Mouse (Mus musculus): Measurements from ENCODE around the gene Hs3st4.

Gene Hs3st4

DNA sequence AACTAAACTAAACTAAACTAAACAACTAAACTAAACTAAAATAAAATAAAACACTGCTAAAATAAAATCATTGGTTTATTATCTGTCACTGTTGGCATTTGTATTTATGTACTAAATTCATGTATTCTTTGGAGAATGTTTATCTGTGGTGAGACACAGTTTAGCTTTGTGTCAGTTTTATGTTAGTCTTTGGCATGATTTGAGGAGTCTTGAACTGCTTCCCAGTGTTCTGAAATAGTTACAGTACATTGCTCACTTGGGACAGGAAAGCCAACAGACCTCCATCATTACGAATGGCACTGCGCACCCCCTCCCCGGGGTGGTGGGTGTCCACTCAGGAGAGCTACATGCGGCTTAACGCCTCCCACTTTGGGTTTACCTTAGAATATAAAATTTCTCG is 158.6 kb downstream of the Hs3st4 start:
- DNase-seq = no peak

DNA sequence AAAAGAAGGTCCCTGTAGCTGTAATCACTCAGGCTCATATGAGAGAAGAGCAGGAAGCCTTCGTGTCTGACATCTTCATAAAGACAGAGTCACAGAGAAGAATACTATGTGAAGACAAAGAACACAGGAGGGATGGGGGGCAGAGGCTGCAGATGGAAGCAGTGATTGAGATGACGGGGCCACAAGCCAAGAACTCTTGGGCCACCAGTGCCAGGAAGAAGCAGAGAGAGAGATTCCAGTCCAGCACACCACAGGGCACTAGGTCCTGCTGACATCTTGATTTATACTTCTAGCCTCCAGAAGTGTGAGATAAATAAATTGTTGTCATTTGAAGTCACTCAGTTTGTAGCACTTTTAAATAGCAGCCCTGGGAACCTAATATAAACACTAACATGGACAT is 168.2 kb downstream of the Hs3st4 start:
- DNase-seq = no peak

DNA sequence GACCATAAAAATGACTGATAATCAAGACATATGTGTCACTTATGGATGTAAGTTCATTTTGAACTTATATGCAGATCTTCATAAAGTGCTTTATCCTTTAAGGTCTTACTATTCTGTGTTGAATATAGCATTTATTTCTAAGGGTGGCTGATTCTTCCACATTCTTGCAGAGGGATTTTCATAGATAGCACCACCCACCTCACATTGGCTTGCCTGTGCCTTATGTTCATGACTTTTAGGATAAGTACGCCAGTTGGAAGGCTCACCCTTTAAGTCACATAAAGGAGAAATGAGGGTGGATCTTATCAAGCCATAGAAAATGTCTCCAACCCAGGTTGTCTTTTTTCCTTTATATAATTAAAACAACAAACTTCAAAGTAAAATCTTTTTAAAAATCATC is 180.6 kb downstream of the Hs3st4 start:
- no peak for DNase-seq

DNA sequence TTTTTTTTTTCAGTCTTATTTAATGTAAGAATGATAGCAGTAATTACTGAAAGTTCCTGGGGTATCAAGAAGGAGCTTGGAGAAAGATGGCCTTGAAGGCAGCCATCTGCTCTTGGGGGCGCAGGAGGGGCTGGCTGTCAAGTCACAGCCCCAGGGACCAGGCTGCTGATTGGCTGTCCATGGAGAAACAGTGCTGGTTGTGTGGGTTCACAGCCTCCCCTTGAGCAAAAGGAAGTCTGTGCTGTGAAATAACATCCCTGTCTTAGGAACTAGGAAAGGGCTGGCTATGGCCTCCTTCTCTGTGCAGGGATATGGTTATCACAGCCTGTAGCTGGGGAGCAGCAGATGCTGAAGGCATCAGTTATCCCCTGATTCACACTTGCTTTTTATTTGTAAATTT is 183.6 kb downstream of the Hs3st4 start:
- DNase-seq = no peak

DNA sequence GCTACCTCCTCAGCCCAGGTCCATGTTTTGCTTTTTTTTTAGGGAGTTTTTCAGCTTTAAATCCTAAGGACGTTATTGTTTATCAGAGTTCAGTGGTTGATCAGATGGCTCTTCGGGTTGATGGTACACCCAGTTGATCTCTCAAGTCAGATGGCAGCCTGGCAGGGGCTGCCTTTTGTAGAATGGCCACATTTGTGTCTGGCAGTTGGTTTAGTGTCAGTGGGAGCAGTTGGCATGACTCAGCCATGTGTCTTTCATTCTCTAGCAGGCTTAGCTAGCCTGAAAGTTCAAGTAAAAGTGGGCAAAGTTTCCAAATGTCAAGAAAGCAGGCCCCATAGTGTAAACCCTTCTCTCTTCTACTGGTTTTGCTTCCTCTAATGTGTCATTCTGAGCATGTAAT is 186.1 kb downstream of the Hs3st4 start:
- DNase-seq = no peak

DNA sequence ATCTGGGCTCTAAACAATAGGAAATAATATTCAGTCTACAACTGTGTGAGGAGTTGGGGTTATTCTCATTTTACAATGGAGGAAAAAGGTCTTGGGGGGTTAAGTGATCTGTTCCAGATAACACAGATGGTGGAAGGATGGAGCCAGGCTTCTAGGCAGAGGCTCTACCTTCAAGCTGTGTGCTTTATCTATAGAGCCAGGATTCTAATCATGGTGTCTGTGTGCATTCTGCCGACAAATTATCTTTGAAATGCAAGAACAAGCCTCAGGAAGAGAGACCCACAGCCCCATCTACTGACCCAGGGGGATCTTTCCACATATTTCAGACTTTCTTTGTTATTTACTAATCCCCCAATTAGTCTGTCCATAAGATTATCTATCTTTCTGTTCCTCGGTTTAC is 187.3 kb downstream of the Hs3st4 start:
- no peak for DNase-seq

DNA sequence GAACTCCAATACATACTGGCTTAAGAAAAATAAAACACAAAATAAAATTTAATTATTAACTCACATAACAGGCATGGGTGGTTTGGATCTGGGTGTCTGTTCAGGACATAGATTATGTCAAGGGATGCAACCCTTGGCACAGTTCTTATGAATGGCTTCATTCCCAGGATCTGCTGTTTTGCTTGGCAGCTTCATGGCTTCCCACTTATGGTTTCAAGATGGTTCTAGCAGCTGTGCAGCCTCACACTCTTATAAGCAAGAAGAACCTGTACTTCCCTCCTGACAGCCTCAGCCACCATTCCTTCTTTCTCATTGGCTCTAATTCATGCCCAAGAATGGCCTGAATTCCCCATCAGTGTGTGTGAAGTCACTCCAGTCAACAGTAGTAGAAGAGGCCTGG is 189.3 kb downstream of the Hs3st4 start:
- no peak for DNase-seq

DNA sequence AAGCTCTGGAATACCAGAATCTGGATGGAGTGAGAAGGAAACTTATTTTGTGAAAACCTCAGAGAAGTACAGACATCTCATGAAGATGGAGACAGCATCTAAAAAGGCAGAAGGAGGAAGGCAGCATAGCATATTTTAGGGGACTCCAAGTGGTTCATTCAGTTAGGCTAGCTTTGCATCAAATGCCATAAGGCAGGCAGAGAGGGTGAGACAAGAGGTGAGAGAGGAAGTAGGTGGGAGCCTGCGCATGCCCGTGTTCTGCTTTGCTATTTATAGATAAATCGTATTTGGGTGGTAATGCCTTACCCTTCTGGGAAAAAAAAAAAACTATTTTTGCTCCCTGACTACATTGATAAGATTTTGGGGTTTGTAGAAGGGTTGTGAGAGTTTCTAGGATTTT is 198.3 kb downstream of the Hs3st4 start:
- DNase-seq = no peak

DNA sequence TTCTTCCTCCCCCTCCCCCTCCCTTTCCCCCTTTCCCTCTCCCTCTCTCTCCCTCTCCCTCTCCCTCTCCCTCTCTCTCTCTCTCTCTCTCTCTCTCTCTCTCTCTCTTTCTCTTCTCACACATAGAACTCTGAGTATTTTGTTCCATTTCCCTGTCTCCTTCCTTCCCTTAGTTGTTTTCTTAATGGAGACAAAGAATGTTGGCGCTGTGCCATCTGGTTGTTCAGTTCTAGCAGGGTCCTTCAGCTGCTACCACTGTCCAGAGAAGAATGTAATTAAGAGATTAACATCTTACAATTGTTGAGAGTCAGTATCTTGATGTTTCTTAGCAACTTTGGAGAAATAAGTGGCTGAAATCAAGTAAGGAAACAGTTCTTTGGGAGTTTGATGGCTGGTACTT is 202.0 kb downstream of the Hs3st4 start:
- DNase-seq = no peak

DNA sequence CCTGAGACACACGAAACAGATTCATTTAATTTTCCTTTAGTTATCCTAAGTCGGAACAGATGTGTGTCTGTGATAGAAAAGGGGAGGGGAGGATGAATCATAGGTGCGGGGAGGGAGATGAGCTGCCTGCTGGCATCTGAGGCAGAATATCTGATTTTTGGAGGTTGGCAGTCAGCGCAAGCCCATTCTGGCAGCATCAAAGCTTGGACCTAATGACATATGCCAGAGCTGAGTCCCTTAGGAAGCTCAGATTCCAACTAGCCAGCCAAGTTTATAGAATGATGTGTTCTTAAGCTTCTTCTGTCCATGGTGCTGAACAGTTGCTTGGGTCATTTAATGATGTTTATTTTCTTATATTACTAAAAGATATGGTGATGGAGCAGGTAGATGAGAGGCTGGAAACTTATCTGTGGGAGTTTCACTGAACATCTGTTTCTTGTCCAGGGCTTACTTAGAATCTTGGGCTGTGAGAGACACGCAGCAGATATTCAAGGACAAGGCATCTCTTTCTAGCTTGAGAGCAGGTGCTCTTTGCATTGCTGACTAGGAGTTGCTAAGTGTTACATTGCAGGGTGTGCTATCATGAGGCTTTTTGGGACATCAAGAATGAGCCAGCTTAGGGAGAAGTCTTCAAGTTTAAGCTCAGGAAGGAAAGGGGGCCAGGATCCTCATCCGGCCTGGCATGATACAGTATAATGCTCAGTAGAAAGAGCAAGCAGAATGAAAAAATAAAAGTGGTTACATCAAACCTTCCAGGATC is 216.3 kb downstream of the Hs3st4 start:
- DNase-seq = no peak

DNA sequence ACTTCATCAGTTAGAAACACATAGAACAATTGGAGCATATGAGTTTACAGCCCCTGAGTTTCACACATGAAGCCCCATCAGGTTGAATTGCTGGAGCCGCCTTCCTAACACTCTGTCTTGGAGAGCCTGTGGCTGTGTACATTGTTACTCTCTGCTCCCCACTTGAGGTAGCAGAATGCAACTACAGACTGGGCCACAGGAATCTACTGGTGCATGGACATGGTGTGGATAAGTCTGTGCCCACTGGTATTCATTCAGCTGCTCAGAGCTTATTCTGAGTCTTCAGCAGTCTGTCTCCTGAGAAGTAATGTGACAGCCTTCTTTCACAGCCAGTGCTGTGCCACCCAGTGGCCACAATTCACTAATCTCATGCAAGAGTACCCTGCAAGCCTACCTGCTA is 234.3 kb downstream of the Hs3st4 start:
- DNase-seq = no peak

DNA sequence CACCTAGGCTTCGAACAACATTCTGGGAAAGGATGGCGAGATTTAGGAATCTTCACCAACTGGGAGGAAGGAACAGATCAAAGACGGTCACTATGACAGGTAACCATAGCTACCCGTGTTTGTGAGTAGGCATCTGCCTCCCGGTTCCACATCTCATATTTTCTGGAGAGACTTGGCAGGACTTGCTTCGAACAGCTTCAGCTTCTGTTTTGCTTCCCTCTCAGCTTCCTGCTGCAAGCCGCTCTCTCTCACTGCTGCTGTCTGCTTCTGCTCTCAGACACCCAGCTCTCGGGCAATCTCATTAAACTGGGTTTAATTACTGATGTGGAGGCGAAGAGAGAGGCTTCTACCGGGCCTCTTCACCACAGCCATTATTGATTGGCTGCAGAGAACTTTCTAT is 237.9 kb downstream of the Hs3st4 start:
- DNase-seq = no peak

DNA sequence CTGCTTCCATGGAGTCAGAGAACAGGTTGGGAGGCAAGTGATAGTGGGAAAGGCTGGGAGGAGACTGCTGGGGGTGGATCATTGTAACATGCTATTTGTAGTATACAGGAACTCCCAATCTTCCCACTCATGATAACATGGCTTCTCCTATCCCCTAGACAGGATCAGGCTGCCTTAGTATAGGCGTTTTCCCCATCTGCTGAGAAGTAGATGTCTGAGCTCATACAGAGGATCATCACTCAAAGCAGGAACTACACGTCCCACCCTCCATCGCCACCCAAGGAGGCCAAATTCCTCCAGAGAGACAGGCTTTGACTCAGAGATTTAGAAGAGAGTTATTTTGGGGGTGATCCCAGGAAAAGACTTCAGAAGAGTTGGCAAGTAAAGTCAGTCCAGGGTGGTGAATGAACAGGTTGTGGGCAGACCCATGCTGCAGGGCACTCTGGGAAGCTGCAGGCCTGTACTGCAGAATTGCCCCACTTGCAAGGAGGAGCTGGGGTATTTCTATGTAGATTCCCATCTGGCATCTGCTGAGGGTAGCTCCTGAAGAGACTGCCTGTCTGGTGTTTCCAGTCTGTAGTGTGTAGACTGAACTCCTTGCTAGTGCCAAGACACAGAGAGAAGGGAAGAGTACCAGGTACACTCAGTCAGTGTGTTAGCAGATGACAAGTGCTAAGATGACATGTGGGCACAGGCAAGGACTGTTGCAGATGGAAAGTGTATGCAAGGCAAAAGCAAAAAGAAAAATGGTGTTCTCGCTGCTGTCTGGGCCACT is 255.4 kb downstream of the Hs3st4 start:
- DNase-seq = no peak

DNA sequence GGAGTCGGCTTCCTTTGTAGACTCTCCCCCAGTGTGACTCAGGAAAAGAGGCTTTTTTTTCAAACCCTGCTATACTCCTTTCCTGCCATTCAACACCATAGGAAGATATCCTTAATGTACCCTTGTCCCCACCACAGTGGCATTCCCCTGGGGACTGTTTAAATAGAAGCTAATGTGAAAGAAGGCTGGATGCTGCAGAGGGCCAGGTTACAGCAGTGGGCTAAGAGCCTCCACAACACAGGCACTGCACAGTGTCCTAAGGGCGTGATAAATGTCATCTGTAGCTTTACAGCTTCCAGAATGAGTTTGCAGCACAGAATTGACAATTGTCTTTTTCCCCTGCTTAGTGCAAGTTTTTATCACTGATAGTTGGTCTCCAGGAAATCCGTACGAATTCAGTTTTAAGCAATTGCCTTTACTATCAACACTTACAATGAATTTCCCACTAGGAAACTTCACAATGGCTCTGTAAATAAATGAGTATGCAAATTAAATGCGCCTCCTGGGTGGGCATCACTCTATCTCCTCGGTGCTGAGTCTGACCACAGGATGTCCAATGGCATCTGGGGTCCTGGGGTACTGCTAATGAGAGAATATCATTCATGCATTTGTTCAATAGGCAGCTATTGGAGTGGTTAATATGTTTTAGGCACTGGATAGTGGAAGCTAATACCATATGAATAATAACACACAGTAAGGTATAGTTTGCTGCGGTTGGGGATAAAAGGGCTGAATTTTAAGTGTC is 257.4 kb downstream of the Hs3st4 start:
- no peak for DNase-seq

DNA sequence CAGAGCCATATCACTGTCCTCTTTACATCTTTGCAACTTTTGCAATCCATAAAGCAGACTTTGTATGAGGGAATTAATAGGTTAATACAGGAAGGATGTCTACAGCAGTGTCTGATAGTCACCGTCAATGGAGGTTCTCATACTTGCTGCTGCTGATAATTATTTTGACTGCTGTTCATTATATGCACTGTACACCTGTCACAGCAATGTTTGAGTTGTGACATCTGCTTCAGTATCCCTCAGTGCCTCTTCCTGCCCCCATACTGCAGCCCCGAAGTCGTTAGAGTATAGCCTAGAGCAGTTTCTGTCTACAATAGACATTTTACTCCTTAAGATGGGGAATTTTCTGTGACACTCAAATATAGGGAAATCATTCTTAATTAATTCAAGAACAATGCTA is 267.2 kb downstream of the Hs3st4 start:
- no peak for DNase-seq

DNA sequence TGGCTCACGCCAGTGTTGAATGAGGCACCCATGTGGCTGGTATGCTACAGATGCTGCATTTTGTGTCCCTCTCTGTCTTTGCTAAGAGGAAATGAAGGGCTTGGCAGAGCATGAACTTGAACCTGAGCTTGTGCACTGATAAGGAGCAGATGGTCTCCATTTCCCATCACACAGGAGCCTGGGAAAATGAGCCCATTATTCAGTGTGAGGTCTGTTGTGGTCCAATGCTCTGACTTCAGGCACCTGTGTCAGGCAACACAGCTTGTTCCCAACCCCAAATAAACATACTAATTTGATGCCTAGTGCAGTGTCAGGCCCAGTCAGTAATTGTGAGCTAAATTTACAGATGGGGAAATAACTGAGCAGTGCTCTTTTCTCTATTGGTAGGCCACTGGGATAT is 267.9 kb downstream of the Hs3st4 start:
- DNase-seq = no peak

DNA sequence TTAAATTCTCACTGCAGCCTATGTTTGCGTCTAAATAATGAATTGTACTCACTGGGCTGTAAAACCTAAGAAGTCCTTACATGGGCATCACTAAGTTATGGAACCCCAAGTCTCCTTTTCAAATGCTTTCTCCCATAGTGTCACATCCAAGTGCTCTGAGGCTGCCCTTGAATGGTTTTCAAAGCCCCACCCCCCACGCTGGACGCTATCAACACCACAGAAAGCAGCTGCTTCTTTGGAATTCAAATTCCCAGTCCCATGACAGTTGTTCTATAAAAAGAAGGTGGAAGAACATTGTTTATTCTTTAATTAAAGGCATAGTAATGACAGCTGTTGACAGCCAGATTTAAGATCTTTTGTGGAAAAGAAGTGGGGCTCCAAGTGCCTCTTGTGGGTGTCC is 275.8 kb downstream of the Hs3st4 start:
- no peak for DNase-seq

DNA sequence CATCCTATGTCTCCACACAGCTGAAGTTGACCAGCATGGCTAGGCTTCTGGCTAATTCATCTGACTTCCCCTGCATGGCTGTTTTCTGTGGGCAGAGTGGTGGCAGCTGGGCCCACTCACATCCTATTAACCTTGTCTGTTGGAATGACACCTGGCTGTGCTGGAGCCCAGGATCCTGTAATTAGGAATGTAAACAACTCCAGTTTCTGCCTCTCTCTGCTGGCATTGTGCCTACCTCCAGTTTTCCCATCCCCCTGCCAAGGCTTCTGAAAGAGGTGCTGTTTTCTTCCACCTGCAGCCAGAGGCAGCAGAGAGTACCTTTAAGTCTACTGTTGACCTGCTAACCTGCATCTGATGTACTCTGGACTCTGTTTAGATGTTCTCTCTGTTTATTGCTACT is 288.1 kb downstream of the Hs3st4 start:
- DNase-seq = no peak

DNA sequence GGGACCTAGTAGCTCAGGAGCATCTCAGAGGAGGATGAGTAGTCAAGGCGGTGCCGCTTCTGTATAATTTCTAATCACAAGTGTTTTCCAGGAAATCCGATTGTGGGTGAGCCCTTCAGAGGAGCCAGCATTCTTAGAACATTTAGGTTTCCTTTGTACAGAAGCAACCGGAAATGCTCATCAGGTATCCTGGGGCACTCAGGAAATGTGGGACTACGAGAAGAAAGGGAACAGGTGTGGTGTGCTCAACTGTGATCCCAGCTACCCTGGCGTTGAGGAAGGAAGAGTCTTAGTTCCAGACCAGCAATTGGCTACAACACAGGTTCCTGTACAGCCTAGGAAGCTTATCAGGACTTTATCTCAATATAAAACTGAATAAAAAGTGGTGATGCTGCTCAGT is 307.2 kb downstream of the Hs3st4 start:
- no peak for DNase-seq

DNA sequence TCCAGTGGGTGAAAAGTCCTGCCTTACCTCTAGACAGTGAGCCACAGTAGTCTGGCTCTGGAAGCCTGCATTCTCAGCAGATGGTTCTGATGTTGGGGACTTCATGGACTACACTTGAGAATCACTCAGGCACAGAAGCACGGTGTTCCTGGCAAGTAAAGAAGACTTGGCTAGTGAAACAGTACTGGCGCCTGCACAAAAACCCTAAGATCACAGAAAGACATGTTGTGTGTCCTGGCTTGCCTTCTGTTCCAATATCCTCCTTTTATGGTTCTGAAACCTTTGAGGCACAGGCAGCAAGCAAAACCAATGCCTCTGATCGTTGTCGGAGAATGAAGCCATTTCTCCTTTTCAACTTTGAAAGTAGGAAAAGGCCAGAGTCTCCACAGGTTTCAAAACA is 336.8 kb downstream of the Hs3st4 start:
- DNase-seq = no peak

DNA sequence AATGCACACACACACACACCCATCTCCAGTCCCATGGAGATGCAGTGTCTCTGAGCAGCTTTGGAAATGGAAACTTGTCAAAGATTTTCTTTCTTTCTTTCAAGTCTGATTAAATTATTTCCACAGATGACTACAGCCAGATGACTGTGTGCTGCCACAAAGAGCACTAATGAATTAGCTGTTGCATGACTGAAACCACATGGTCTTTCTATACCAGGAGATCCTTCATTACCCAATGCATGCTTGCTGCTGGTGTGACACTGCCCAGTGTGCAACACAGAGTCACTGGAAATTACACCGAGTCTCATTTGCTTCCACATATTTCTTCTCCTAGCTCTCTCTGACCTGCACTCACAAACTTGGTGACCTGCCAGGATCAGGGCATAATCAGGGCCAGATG is 353.0 kb downstream of the Hs3st4 start:
- DNase-seq = no peak

DNA sequence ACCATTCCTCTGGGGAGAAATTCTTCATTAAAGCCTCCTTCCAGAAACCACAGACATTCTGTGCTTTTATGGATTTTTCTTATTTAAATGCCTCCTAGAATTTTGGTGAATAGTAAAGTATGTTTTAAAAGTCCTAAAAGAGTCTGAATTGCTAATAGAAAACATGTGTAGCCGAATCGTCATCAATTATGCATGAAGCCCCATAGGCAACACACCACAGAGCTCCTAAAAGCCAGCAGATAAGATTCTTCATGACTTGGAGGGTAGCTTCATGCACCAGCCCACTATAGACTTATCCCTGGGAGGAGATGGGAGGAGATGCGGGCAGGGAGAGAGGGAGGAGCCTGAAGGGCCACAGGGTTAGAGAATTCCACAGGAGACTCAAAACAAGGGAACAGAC is 358.8 kb downstream of the Hs3st4 start:
- DNase-seq = no peak

DNA sequence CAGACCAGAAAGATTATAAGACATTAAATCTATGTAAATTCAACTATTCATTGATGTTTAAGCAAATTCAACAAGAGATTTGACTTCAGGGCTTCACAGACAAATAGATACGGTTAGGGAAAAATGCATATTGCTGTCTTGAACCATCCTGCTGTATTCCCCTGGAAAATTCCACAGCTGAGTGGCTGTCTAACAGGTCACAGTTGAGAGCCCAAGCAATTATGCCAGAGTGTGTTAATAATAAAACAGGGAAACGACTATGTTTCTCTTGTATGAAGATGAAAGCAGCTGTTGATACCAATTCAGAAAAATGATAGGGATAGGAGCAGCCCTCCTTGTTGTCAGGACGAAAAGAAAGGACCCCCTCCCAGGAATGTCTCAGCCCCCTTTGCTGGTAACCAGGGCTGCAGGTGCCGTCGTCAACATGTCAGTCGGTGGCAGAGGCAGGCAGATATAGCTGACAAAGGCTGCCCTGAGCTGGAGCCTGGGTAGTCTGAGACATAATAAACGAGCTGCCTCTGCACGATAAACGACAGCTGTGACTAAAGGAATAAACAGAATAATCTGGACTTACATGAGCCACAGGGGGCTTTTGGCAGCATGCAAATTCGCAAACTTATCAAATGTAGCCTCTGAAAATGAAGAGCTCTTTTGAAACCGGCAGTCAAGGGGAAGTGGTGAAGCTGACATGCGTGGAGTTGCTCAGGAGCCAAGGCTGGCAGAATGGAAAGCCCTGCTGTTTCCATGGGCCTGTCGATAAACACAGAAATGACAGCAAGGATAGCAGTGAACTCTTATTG is 364.7 kb downstream of the Hs3st4 start:
- no peak for DNase-seq
